Mouse (Mus musculus) lung, adult 2 months (tissue): Measurements from ENCODE around the gene Ssh2.

Source experiments
- CTCF ChIP-seq: fragments of 200-500 bp; IDR thresholded peaks from 2 replicates; pipeline ENCODE4 v1.5.1; 2011; ENCODE audit warnings: mild to moderate bottlenecking, low read length, control low read depth; ENCODE audit not compliant: insufficient read depth
- POLR2A ChIP-seq: fragments of 200-500 bp; IDR thresholded peaks from 2 replicates; pipeline ENCODE4 v1.6.1; 2011; ENCODE audit warnings: low read depth, mild to moderate bottlenecking, control low read depth, low read length, borderline replicate concordance; ENCODE audit errors: extremely low read depth

- TF ChIP-seq CTCF = no peak
- no peak for TF ChIP-seq POLR2A
Measured at GRCm38 (mm10) chr11:77414141-77414839, 198.2 kb downstream of the Ssh2 start.
